Mouse (Mus musculus) embryo, embryonic 11.5 days (tissue): ENCODE measurements around the gene Pir.

Experiments
- DNase-seq: peaks from one replicate; pipeline ENCODE4 v3.0.0-alpha.2; 2012; ENCODE audit warnings: low read depth, low spot score

Gene Pir

DNA sequence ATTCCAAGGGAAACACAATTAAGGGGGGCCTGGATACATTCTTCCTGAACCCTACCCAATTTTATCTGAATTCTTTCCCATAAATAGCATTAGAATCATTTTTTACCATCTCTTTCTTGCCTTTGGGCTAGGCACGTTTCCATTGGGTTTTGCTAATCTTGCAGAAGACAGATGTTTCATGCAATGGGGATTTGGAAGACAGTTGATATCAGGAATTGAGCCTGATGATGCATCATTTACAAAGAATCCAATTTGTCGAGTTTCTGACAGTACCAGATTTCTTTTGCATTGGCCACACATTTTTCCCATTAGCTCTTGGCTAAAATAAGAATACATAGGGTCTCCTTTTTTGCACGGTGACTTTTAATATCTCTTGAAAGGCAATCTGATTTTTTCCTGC is 61.6 kb downstream of the Pir start:
- DNase-seq, result no peak

DNA sequence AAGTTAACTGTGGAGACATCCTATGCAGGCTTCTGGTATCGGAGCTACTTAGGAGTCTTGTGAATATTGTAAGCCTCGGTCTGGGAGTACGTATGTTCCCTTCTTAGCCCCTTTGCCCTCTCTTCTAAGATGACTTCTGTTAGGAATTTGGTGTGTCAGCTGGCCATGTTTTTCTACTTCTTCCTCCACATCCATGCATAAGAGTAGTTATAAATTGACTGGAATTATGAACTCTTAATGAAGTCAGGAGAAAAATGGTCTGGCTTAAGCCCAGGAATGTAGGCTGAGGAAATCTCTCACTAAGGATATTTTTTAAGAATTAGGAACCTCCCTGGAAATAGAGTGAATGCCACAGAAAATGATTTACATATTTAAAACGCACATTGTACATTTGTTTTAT is 69.4 kb downstream of the Pir start:
- no peak for DNase-seq

DNA sequence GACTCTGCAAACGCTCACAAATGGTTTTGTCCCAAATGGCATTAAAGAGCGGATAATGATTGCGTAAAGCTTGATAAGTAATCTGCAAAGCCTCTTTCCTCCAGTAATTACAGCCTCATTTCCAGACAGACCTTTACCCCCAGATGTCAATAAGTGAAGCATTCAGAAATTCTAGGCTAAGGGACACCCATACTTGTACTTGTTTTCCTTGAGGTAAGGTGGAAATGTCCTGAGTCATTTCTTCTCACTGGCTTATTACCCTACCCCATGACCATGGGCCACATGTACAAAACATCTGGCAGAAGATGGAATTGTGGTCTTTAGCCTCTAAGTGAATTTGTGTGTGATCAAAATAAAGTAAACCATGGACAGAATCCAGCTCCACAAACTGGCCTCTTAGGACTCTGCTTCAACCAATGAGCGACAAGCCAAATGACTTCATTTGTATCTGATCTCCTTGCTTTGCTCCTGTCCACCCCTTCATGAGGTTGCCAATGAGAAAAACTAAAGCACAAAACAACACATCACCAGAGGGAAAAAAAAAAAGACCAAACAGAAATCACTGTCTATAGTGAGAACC is 76.3 kb downstream of the Pir start:
- DNase-seq, result no peak

DNA sequence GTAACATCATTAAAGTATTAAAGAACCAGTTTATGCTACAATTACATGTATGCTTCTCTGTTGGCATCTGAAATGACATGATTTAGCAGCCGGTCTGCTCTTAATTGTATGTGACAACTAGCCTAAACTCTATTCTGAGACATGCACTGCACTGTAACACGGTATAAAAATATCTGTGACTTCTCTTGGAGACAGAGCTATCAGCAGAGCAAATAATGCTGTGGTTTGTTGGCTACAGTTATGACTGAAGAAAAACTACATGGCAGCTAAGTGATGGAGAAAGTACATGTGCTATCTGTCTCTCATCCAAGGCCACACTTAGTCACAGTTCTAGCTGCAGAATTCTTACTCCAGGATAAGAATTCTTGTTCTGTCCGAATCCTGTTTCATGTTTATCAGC is 79.8 kb downstream of the Pir start:
- no peak for DNase-seq

DNA sequence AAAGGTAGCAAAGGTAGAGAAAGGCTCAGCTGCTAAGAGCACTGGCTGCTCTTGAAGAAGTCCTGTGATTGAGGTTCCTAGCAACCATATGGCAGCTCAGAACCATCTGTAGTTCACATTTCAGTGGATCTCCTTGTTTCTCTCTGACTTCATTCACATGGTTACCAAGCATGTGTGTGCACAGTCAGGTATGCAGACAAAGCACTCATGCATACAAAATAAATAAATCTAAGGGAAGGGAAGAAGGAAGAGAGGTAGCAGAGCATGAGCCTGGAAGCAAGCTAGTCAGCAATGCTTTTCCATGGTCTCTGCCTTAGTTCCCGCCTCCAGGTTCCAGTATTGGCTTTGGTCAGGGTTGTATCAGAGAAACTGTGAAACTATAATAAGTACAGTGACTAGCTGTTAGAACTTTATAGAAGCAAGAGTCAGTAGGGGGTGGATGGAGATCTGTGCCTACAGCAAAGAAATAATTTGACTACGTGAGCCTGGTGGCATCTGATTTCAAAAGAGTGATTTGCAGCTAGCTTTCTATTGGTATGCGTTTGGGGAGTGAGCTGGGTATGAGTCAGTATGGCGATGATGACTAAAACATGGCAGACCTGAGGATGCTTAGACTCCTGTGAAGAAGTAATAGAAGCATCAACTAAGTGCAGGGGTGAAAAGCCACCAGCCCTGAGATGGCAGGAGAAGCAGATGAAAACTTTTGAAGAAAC is 96.1 kb downstream of the Pir start:
- DNase-seq, result no peak

DNA sequence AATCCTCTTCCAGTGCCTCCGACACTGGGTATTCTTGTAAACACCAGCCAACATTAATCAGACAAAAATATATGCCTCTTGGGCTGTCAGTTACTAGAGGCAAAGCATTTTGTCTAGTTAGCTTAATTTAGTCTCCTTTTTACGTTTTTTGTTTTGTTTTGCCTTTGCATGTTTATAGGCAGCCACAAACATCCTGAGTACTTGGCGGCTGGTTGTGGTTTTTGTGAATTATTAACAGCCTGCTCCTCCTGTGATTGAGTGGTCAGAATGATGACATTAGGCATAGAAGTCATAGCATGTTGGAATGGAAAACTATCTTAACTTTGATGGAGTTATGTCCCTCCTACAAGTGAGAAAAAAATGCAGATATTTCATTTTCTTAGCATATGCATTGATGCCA is 101.4 kb downstream of the Pir start:
- DNase-seq, result no peak

DNA sequence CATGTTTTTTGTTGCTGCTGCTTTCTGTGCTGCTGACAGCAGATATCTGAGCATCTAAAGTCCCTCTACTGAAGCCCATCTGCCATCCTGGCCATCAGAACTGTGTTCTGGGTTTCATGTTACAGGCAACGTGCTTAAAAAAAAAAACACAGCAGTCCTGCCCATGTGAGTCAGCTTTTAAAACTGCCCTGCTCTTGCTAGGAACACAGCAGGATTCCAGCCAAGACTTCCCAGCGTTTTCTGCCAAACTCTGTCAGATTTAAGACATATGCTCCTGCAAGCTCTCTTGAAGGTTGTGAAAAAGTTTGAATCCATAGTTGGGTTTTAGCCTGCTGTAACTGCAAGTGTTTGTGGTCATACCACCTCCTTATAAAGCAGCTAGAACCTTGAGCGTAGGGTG is 103.9 kb downstream of the Pir start, which contains the start of gene Vegfd:
Gene Vegfd (plus strand): TSS at position 298 of the 400 bp plus-strand sequence.
- DNase-seq, result no peak

DNA sequence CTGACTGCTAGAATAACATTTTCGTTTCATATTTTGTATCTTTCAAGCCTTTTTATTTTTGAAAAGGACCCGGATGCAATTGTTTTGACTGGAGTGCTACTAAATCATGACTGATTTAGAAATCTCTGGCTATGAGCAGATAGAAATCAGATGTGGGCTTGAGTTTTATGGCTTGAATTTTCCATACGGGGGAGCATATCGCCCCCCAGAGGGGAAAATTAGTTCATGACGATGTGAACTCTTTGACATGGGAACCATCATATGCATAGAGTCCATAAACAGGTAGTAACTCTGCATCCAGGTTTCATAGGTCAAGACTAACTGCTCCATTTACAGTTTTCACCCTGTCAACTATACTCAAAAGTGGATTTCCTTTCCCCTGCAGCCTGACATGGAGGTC is 105.4 kb downstream of the Pir start:
- no peak for DNase-seq

DNA sequence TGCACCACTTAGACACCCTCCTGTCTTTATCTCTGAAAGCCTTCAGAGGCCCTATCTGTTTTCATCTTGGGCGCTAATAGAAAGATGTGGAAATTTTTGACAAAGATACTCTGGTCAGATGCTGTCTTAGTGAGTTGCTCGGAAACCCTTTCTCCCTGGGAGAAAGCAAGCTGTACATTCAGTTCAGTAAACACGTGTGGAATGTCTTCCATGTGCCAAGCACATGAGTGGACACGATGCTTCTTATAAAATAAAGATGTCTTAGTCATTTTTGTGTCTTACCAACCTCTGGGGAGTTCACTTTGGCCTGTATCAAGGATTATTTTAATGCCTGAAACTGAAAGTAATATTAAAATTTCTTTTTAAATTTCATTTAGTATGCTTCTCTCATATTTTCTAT is 110.5 kb downstream of the Pir start:
- no peak for DNase-seq

DNA sequence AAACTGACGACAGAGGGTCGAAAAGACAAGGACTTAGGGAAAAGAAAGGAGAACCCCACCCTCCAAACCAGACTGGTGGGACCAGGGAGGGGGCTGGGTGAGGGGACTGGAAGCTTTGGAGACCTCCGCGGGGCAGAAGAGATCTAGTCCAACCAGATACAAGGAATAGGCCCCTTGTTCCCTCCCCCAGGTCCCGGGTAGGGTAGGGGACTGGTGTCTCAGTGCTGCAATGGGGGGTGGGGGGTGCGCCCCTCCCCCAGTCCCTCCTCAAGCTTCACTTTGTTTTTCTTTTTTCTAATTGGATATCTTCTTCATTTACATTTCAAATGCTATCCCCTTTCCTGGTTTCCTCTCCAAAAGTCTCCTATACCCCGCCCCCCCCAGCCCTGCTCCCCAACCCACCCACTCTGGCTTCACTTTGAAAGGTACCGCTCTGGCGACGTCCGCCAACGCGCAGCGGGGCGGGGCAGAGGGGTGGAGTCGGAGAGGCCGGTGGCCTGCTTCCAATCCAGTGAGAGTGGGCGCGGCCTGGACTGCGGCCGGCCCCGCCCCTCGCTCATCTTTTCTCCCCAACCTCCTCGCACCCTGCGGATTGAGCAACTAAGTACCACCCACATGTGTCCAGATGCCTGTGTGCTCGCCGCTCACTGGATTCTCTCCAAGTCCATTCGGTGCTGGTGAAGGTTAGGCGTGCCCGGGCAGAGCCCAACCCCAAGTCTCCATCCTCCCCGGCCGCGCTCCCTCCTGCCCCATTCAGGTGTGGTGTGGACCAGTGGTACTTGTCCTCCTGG is 112.6 kb downstream of the Pir start:
- peak; percentile 59 for DNase-seq

DNA sequence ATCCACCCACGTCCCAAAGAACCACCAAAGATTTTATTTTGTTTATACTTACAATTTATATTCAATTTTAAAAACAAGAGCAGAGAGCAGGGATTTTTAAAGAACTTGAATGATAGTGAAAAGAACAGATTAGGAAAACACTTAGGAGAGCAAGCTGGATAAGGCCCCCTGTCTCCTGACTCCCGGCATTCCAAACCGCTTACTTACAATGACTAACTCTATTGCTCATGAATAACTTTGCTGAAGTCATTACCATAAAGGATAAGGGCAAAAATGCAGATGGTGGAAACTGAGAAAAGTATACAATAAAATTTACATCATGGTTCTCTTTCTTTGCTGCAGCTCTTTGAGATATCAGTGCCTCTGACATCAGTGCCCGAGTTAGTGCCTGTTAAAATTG is 124.9 kb downstream of the Pir start:
- DNase-seq, result no peak

DNA sequence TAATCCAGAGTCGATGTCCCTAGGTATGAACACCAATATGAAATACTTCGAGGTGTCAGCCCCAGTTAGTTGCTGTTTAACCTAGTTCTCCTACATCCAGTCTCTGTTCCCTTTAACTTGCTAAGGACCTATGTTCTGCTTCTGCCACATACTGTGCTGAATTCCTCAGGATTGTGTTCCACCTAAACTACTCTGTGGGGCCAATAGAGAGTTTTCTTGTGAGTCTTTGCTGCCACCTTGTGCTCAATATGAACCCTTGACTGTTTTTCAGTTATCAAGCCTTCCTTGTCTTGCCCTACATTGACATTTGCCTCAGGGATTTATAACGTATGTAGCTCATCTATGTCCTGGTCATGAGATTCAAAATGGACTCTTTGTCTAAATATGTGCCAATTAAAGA is 129.3 kb downstream of the Pir start:
- DNase-seq, result no peak

DNA sequence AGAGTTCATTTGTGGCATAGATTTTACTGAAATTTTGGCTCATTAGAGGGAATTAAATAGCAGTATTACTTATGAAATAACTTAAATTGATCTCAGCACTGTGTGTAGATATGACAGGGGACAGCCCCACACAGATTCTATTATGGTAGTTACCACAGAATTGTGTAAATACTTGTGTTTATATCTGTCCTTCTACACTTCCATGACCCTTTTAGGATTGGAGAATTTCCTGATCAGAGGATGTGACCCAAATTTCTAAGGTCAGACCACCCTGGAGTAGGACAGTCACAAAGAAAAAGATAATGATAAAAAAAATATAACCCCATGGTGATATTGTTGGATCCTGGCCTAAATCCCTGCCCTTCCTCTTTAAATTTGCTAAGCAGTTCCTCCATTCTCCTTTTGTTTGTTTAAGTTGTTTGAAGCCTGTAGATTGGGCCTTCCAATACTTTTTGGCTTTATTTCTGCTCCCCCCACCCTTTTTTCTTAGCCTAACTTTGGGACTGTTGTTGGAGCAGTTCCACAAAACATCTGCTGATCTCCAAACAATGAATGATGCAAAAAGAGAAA is 136.0 kb downstream of the Pir start:
- no peak for DNase-seq

DNA sequence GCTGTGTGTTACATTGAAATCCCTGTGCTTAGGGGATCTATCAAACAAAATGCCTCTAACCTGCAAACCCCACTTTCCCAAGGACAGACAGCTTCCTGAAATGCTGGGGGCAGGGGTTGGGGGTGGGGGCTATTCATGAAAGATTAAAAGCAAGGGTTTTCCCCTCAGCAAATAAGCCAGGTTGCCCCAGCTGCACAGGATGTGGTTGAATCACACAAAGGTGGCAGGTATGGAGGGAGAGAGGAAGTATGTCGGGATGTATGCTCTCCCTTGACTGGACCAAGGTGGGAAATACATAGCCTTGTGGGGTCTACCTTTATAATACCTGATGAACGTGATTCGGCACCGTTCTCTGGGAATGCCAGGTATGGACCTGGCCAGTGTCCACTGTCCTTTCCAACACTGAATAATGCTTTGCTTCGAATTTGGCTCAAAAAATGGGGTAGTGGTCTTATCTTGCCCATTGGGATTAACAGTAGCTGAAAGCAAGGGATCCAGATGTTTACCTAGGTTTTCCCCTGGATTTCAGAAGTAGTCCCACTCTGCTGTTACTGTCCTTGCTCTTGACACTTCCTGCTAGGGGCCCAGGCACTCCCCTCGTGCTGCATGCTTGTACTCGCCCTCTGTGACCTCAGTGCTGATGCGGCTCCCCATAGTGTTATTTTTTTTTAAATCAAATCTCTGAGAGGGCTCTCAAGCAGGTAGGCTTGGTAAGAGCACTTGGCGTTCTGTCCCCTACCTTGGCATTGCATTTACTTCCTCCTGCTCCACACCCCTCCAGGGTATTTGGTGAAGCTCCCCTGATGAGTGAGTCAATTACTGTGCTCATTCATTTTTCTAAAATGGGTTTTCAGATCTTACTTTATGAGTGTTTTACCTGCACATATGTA is 137.2 kb downstream of the Pir start:
- no peak for DNase-seq

DNA sequence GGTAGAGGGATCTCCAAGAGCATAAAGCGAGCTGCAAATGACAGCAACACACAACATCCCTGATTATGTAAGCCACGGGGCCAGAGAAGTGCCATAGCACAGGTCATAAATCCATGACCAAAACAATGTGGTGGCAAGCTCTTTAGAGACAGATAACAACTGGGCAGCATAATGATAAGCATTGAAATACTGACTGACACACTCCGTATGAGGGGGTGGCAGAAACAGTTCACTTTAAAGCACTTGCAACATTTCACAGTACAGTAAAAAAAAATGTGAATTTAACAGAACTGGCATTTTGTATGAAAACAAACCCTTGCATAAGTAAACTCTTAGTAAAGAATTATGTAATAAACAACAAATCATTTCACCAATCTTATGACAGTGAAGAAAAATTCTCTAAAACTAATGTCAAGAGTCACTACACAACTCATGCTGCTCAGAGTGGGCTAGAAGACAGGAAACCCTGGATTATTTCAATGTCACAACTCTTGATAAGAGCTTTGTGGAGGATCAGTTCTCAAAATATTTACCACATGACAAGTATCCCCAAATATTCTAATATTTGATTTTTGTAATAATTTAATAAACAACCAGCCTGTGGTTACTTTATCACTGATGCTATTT is 139.2 kb downstream of the Pir start:
- no peak for DNase-seq

DNA sequence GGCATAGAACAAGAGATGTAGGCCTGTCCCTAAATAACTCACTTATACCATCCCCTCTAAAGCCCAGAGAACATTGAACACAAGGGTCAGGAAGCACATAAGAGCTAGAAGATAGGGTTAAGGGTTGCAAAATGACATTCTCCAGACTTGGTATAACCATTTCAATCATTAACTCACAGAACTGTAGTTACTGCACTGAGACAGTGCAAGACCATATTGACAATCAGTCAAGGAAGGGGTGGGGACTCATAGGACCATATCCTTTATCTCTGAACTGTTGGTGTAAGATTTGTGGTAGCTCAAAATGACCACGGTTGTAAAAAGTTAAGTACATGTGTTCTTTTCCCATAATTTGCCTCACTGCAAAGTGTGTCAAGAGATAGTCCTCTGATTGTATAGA is 141.4 kb downstream of the Pir start:
- no peak for DNase-seq

DNA sequence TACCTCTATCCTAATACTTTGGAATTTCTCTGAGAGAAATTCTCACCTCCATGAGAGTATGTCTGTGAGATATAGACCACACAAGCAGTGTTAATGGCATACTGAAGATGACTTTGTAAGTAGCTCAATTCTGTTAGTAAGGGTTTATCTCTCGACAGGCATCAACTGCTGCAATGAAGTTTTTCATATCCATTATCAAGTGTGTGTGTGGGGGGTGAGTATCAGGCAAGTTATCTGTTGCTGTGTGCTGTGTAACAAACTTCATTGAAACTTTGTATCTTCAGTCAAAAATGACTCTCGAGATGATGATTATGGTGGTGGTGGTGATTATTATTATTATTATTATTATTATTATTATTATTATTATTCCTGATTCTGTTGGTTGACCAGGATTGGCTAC is 147.6 kb downstream of the Pir start:
- no peak for DNase-seq

DNA sequence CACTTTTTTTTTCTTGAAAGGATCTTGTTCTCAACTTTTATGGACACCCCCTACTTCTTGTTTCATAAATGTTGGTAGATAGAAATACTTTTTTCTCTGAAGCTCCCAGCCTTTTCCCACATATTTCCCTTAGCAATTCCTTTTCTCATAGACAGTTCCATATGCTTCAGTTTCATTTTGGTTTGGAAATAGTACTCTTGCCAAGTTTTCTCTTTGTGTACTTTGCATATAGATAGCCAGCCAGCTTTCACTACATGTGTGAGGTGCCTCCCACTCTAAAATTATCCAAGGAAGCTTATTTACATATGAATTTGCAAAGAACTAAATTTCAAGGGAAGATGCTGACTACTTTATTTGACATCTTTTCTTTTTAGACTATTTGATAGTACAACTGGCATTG is 148.8 kb downstream of the Pir start:
- DNase-seq, result no peak

DNA sequence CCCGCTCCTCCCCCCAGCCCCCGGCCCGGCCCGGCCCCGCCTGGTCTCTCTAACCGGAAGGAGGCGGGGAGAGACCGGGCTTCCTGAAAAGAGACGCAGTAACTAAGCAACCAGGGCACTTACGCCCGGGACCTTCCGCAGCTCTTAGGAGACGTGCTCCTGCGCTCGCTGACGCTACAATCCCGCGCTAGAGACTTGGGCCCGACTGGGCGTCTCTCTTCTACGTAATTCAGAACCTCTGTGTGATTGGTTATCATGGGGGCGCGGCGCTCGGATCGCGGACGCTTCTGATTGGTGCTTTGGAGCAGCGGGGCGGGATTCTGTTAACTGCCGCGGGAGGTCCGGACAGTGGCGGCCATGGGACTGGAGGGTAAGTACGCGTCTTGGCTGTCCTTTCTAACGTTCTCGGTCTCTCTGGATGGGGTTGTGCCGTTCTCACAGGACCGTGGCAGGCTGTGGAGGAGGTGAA is 150.3 kb downstream of the Pir start, which contains the start of gene Piga:
Gene Piga (plus strand): TSS at position 317 of the 469 bp plus-strand sequence.
- peak; percentile 82 for DNase-seq

DNA sequence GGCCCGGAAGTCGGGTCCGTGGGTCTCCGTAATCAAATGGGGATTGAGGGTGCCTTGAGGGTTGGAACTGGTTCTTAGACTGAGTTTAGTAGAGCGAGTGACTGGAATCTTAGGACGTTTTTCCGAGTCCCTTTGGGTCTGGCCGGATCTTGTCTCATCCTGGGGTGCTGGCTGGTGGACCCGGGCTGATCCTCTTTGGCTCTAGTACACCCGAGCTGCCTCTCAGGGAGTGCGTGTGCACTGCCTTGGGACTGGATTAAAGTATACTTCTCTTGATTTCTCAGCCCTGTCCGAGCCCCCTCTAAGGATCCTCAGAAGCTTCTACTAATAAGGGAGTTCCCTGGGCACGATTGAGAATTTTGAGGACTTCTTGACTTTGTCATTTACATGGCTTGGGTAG is 150.8 kb downstream of the Pir start:
- no peak for DNase-seq

DNA sequence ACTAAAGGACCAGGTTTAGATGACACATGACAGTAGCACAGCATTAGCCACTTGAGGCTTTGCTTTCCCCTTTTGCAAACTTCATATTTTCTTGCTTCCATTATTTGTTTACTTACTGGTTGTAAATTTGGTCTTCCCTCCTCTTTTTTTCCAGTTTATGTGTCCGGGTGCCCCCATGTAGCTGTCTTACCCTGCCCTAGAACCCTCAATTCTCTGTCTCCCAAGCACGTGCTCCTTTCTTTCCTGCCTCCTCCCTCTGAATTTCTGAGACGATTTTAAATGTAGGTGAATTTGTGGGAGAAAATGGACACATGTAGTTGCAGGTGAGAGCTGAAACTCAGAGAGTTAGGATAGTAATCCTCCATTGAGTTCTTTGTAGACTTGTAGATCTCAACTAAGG is 151.3 kb downstream of the Pir start:
- DNase-seq, result no peak
